Mouse (Mus musculus): ENCODE measurements around the gene Cfap221. TPM values are rescaled to one million over a fixed set of nuclear protein-coding genes. Genes with fewer than 3 reads are reported as not detected.

Gene Cfap221
- total and polyA plus RNA-seq, 3 experiments: not detected

GRCm38 (mm10) chr1:120038594-120038993, 41.6 kb upstream of the Cfap221 start:
- 0 out of 2 replicates have a peak overlapping the region, but pooled peaks have one; percentile 5 for H3K4me2 ChIP-seq (ENCODE audit: insufficient read depth, low read depth, poor library complexity, severe bottlenecking)
- no peak for DNase-seq (ENCODE audit: extremely low read depth)
- H3K79me2 ChIP-seq (replicated peaks; ENCODE audit: control insufficient read depth, extremely low read depth, insufficient read depth, poor library complexity, severe bottlenecking): no peaks in the 10 kb centered on the region
- H3K36me3 ChIP-seq (replicated peaks in 1 of 2; ENCODE audit: control insufficient read depth in 1 of 2, insufficient read depth in 1 of 2, low read length in 1 of 2): no peaks in the 10 kb centered on the region
- H3K4me3 ChIP-seq (replicated peaks in 1 of 3; ENCODE audit: low read depth in 2 of 3, low read length in 2 of 3, poor library complexity in 1 of 3): no peak overlapping the region
- H3K27ac ChIP-seq (ENCODE audit: insufficient read depth, low read depth): no peak overlapping the region
- H3K4me1 ChIP-seq (ENCODE audit: control insufficient read depth in 1 of 2, insufficient read depth in 2 of 2): no peaks in the 10 kb centered on the region
- no peak overlapping the region for H3K9ac ChIP-seq (ENCODE audit: insufficient read depth, low read depth)
- in situ Hi-C loops (cut with MboI; ENCODE audit: low pct_ligation_motif_present, low pct_unique_long_range_greater_than_20kb, low sequenced_read_pairs): no loop called here
- H3K27me3 ChIP-seq (replicated peaks): no peaks in the 10 kb centered on the region
- dilution Hi-C loops (cut with MboI; ENCODE audit: extremely low pct_ligation_motif_present, extremely low pct_unique_long_range_greater_than_20kb, low sequenced_read_pairs): no loop called here
- H3K9me3 ChIP-seq (replicated peaks; ENCODE audit: low read length): no peaks in the 10 kb centered on the region
- no peak for TF ChIP-seq ZNF384 (IDR thresholded peaks at IDR 0.05; ENCODE audit: low read depth, low read length)
- no peak for TF ChIP-seq CHD1 (IDR thresholded peaks at IDR 0.05; ENCODE audit: low read depth, low read length)
- TF ChIP-seq MYC (IDR thresholded peaks at IDR 0.05; ENCODE audit: low read depth, low read length): no peak
- no peak for TF ChIP-seq MEF2A (IDR thresholded peaks at IDR 0.05; ENCODE audit: borderline replicate concordance, low read depth, low read length)
- no peak for TF ChIP-seq BHLHE40 (IDR thresholded peaks at IDR 0.05; ENCODE audit: low read depth, low read length)
- TF ChIP-seq ETS1 (conservative IDR thresholded peaks at IDR 0.05; ENCODE audit: low read depth, low read length): no peak
- TF ChIP-seq USF1 (IDR thresholded peaks at IDR 0.05; ENCODE audit: low read depth, low read length): no peak

- no peak for DNase-seq (ENCODE audit: extremely low read depth)
These were observed 40.1 kb upstream of the Cfap221 start for GRCm38 (mm10) chr1:120037021-120037683.

More at GRCm38 (mm10) chr1:120037021-120037683, 40.1 kb upstream of the Cfap221 start:
- Histone ChIP-seq H3K9ac (ENCODE audit: insufficient read depth, low read depth) (no peak overlapping the region), H3K27ac (ENCODE audit: insufficient read depth, low read depth) (no peak overlapping the region), H3K9me3 (replicated peaks; ENCODE audit: low read length) (no peaks in the 10 kb centered on the region), H3K79me2 (replicated peaks; ENCODE audit: control insufficient read depth, extremely low read depth, insufficient read depth, poor library complexity, severe bottlenecking) (no peaks in the 10 kb centered on the region), H3K4me3 (replicated peaks in 1 of 3; ENCODE audit: low read depth in 2 of 3, low read length in 2 of 3, poor library complexity in 1 of 3) (no peak overlapping the region), H3K36me3 (replicated peaks in 1 of 2; ENCODE audit: control insufficient read depth in 1 of 2, insufficient read depth in 1 of 2, low read length in 1 of 2) (no peaks in the 10 kb centered on the region), H3K4me1 (ENCODE audit: control insufficient read depth in 1 of 2, insufficient read depth in 2 of 2) (peaks cover 0 to 4% of the 10 kb centered on the region in 2 experiments; a peak in 2 of 4 replicates), H3K27me3 (replicated peaks) (no peaks in the 10 kb centered on the region), H3K4me2 (ENCODE audit: insufficient read depth, low read depth, poor library complexity, severe bottlenecking) (no peak overlapping the region)
- dilution Hi-C loops (cut with MboI; ENCODE audit: extremely low pct_ligation_motif_present, extremely low pct_unique_long_range_greater_than_20kb, low sequenced_read_pairs): no loop called here
- TF ChIP-seq ZNF384 (IDR thresholded peaks at IDR 0.05; ENCODE audit: low read depth, low read length) (no peak), ELF1 (IDR thresholded peaks at IDR 0.05; ENCODE audit: low read depth, low read length) (no peak), ZKSCAN1 (IDR thresholded peaks at IDR 0.05; ENCODE audit: borderline replicate concordance, low read depth, low read length) (no peak), NRF1 (IDR thresholded peaks at IDR 0.05; ENCODE audit: low read depth, low read length) (no peak), GABPA (IDR thresholded peaks at IDR 0.05; ENCODE audit: insufficient replicate concordance, low read depth, low read length) (no peak), ZC3H11A (IDR thresholded peaks at IDR 0.05; ENCODE audit: low read depth, low read length) (no peak), BHLHE40 (IDR thresholded peaks at IDR 0.05; ENCODE audit: low read depth, low read length) (no peak), MXI1 (IDR thresholded peaks at IDR 0.05; ENCODE audit: low read depth, low read length) (no peak), MYC (IDR thresholded peaks at IDR 0.05; ENCODE audit: low read depth, low read length) (no peak), MAZ (IDR thresholded peaks at IDR 0.05; ENCODE audit: low read depth, low read length) (no peak), MAFK (IDR thresholded peaks at IDR 0.05; ENCODE audit: insufficient replicate concordance, low read length) (no peak), MAX (IDR thresholded peaks at IDR 0.05; ENCODE audit: low read length) (no peak), E2F4 (IDR thresholded peaks at IDR 0.05; ENCODE audit: insufficient replicate concordance, low read depth, low read length) (no peak), TBP (conservative IDR thresholded peaks at IDR 0.05; ENCODE audit: low read depth, low read length) (no peak), EP300 (IDR thresholded peaks at IDR 0.05; ENCODE audit: low read length) (no peak), CHD1 (IDR thresholded peaks at IDR 0.05; ENCODE audit: low read depth, low read length) (no peak), PAX5 (IDR thresholded peaks at IDR 0.05; ENCODE audit: low read length) (no peak)
- in situ Hi-C loops (cut with MboI; ENCODE audit: low pct_ligation_motif_present, low pct_unique_long_range_greater_than_20kb, low sequenced_read_pairs): no loop called here

All from CH12.LX (cell line).